Mouse (Mus musculus): ENCODE data around the gene Cs.

Gene Cs

DNA sequence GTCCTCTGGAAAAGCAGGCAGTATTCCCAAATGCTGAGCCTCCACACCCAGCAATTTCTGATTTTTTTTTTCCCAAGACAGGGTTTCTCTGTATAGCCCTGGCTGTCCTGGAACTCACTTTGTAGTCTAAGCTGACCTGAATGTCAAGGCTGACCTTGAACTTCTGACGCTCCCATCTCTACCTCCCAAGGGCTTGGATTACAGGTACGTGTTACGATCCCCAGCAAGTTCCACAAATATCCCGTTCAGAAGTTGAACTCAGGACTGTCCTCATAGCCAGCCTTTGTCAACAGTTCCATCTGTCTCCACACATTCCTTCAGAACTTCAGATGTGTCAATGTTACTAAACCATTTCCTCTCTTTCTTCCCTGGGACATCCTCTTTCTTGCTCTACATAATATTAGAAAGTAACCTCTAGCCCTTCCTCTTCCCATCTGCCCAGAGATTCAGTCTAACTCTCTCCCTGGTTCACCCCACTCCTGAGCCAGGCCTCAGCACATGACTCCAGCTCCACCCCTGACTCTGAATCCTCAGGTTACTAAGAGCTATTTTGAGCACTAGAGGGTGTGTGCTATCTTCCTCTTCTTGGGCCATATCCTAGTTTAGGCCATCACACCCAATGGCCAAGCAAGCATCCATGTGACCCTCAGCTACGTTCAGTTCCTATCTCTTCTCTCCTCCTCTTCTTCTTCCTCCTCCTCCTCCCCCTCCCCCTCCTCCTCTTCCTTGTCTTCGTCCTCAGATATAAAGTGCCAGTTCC lies 35.6 kb downstream of the Cs start:
- intact Hi-C loops (cut with DNase I) = loop anchor here (5.0 kb wide), 1 partner anchor 36 kb away; the partner anchor contains the start of gene Cs

GRCm38 (mm10) chr10:128374393-128374792 lies 36.9 kb downstream of the Cs start:
- intact Hi-C loops (cut with DNase I) = loop anchor here (5.0 kb wide), 1 partner anchor 37 kb away; the partner anchor contains the start of gene Cs

DNA sequence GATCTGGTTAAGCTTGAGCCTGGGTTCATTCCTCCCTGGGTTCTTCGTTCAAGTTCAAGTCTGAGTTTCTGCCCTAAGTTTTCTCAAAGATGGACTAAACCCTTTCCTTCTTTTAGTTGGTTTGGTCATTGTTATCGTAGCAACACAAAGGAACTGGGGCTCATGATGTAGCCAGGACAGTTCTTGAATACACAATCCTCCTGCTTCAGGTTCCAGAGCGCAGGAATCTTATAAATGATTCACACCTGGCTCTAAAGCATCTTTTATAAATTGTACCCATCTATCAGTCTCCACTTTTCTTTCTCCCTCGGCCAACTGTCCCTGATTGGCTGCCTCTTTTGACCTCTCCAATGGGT lies 38.5 kb downstream of the Cs start:
- intact Hi-C loops (cut with DNase I) = loop anchor here (5.0 kb wide), 2 partner anchors 36 to 66 kb away; partner anchors contain the start of genes Nabp2 and Rnf41

DNA sequence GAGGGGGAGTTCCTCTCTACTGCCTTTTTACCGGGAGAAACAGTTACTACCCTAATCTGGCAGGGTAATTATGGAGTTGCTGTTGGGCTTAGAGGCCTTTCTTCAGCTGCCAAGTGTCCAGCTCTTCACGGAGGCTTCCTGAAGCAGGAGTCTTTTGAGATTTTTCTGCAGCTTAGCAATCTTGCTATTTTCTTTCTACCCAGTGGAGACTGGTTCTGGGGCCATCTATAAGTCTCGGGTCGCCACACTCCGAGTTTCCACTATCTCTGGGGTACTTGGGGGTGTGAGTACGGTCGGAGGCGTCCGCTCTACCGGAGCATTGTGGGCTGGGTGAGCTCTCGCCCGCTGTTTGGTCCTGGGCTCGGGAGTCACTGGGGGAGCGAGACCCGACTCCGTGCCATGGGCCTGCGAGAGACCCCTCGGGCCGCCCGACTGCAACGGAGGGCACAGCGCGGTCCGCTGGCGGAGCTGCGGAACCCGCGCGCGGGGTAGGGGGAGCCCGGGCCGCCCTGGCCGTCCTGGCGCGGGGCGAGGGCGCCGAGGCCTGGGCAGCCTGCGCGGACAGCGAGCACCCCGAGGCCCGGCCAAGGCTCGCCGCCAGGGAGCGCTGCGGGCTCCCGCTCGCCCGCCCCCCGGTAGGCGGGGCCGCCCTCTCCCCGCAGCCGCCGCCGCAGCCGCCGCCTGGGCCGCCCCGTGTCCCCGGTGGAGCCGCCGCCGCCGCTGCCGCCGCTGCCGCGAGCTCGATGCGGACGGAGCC lies 39.1 kb downstream of the Cs start, which contains the start of gene Ankrd52:
TSS of gene Ankrd52 (plus strand) at position 661 of the 757 bp plus-strand sequence.
- intact Hi-C loops (cut with DNase I) = loop anchor here (5.0 kb wide), 2 partner anchors 36 to 66 kb away; partner anchors contain the start of genes Nabp2 and Rnf41

DNA sequence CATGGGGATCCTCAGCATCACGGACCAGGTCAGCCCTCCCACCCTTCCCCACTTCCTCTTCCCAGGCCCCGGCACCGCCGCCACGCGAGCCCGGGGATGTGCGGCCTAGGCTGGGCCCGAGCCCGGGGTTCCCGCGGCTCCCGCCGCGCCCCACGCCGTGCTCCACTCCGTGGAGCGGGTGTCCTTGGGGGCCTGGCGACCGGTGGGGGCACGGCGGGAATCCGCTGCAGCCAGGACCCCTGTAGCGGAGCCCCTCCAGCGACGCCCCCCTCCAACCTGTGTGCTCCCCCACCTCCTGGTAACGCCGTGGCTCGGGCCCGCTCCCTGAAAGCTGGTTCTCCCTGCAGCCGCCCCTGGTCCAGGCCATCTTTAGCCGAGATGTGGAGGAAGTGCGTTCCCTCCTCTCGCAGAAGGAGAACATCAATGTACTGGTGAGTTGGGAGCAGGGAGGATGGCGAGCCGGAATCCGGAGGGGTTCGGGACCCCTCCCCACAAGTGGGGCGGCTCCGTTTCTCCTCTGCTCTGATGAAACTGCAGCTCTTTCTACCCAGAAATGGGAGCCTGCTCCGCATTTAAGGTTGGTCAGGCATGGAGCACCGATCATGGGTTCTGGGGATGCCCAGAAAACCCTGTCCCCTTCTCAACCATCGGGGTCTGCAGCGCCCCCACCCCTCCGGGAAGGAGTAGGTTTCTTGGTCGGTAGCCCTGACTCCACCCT lies 39.8 kb downstream of the Cs start:
- intact Hi-C loops (cut with DNase I) = loop anchor here (5.0 kb wide), 2 partner anchors 35 to 65 kb away; partner anchors contain the start of genes Nabp2 and Rnf41

- intact Hi-C loops (cut with DNase I) = loop anchor here (5.0 kb wide), 2 partner anchors 34 to 64 kb away; partner anchors contain the start of genes Nabp2 and Rnf41
Observed at GRCm38 (mm10) chr10:128377940-128378448, 40.5 kb downstream of the Cs start.

- intact Hi-C loops (cut with DNase I) = loop anchor here (5.0 kb wide), 2 partner anchors 34 to 64 kb away; partner anchors contain the start of genes Nabp2 and Rnf41
Observed at GRCm38 (mm10) chr10:128378462-128378861, 40.9 kb downstream of the Cs start.

DNA sequence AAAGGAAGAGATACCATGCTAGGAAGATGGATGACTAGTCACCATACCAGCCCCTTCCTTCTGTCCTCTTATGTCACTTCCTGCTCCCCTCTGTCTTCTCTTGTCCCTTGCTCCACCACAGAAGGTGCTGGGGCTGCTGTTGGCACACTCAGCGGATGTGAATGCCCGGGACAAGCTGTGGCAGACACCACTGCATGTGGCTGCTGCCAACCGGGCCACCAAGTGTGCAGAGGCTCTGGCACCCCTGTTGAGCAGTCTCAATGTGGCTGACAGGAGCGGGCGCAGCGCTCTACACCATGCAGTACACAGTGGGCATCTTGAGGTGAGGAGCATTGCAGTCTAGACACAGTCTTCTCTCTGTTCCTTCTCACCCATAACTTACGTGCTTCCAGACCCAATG lies 41.7 kb downstream of the Cs start:
- intact Hi-C loops (cut with DNase I) = loop anchor here (5.0 kb wide), 2 partner anchors 33 to 63 kb away; partner anchors contain the start of genes Nabp2 and Rnf41

DNA sequence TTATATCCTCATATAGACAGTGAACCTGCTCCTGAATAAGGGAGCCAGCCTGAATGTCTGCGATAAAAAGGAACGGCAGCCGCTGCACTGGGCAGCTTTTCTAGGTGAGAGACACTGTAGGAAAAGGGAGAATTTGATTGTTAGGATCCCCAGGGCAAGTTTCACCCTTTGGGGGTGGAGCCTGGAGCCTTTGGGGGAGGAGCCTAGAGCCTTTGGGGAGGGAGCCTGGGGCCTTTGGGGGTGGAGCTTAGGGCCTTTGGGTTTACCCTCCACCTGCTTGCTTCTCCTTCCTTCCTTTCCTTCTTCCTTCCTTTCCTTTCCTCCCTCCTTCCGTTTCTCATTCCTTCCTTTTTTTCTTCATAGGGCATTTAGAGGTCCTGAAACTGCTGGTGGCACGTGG lies 43.0 kb downstream of the Cs start:
- intact Hi-C loops (cut with DNase I) = no loop called here

DNA sequence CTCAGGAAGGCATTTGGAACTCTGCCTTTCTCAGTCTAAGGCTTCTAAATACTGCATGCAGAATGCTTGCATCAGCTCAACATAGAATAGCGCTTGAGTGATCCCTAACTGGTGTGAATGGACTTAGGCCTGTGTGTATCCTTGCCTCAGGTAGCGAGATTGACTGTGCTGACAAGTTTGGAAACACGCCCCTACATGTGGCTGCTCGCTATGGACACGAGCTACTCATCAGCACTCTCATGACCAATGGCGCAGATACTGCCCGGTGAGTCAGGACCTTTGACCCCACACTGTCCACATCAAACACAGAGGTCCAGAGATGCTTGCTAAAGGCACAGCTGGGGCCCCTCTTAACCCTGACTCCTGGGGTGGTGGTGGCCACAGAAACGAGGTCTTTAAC lies 44.9 kb downstream of the Cs start:
- intact Hi-C loops (cut with DNase I) = no loop called here

- intact Hi-C loops (cut with DNase I) = no loop called here
Observed at GRCm38 (mm10) chr10:128385902-128386301, 48.4 kb downstream of the Cs start.

DNA sequence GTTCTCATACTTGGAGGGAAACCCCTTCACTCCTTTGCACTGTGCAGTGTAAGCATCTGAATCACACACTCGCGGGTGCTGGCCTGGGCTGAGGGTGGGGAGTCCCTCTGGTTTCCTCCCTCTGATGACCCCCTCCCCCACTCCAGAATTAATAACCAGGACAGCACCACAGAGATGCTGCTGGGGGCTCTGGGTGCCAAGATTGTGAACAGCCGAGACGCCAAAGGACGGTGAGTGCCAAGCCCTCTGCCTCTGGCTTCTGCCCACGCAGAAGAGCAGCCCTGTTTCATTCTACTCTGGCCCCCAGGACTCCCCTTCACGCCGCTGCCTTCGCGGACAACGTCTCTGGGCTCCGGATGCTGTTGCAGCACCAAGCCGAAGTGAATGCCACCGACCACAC lies 51.4 kb downstream of the Cs start:
- intact Hi-C loops (cut with DNase I) = no loop called here

DNA sequence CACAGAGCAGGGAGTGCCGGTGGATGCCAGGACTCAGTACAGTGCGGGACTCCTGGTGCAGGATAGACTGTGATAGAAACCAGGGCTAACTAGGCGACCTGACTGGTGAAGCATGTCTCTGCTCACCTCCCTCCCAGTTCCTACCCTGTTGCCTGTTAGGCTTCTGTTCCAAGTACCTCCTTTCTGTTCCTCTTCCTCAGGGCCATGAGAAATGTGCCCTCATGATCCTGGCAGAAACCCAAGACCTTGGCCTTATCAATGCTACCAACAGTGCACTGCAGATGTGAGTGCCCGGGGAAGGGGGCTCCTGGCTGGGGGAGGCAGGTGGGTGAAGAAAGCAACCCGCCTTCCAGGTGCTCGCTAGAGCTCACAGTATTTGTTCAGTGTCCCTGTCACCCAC lies 52.0 kb downstream of the Cs start:
- intact Hi-C loops (cut with DNase I) = no loop called here

DNA sequence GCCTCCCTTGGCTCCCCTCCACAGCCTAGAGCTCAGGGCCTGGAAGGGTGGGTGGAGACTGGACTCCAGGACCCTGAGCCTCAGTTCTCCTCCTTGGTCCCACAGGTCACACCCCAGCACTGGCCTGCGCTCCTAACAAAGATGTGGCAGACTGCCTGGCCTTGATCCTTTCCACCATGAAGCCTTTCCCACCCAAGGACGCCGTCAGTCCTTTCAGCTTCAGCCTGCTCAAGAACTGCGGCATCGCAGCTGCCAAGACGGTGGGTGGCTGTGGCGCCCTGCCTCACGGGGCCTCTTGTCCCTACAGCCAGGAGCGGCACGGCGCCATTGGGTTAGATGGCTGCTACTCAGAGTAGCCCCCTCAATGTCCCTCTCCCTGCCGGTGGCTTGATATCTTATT lies 52.8 kb downstream of the Cs start:
- intact Hi-C loops (cut with DNase I) = no loop called here

DNA sequence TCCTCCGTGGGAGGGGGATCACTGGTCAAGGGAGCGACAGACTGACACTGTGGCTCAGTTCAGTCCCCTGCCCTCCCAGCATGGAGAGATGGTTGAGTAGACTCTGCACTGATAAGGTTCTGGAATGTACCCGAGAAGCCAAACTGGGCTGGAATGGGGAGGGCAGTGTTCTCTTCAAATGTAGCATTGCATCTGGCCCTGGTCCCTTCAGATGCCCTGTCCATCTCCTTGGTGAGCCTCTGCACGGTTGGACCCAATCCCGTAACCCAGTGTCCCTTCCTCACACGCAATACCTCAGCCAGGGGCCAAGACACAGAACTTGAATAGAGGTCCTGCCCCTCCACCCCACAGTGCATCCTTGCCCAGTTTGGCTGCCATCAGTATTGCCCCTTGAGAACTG lies 54.3 kb downstream of the Cs start:
- intact Hi-C loops (cut with DNase I) = no loop called here

DNA sequence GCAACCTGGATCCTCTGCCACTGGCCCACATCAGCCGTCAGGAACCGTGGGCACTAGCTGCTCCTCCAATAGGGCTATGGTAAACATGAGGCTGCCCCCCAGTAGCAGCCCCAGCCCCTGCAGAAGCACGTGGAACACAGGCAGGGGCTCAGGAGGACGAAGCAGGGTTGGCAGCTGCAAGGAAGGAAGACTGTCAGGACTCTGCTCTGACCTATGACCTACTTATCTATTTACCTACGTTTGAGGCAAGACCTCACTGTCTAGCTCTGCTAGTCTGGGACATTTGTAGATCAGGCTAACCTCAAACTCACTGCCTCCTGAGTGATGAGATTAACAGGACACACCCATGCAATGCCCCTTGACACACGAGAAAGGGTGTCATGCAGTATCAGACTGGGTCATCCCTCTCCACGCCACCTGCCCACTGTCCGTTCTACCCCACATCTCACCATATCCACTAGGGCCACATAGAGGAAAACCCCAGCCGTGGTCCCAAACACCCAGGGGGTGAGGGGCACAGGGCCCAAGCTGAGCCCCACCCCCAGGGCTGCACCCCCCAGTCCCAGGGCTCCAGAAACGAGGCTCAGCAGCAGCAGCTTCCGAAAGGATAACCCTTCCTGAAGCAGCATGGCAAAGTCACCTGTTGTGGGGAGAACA lies 58.6 kb downstream of the Cs start:
- intact Hi-C loops (cut with DNase I) = no loop called here

DNA sequence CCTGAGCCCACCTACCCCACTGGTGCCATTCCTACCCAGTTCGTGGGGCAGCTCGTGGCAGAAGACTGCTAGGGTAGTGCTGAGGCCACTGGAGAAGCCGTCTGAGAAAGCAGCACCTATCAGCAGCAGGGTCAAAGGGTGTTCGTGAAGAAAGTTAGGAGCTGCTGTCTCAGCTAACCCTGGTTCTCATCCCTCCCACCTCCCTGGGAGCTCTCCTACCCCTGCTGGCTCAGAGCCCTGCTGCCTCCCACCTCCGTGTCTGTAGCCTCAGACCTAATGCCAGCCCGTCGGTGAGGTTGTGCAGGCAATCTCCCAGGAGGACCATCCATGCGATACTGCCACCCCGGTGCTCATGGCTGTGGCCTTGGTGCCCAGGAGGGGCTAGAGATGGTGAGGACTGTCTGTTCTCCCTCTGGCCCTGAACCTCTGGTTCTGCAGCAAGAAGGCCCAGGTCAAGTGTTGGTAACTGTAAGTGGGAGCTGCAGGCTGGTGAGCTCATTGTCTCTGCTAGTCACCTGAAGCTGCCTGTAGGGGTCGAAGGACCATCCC lies 59.3 kb downstream of the Cs start:
- intact Hi-C loops (cut with DNase I) = no loop called here

DNA sequence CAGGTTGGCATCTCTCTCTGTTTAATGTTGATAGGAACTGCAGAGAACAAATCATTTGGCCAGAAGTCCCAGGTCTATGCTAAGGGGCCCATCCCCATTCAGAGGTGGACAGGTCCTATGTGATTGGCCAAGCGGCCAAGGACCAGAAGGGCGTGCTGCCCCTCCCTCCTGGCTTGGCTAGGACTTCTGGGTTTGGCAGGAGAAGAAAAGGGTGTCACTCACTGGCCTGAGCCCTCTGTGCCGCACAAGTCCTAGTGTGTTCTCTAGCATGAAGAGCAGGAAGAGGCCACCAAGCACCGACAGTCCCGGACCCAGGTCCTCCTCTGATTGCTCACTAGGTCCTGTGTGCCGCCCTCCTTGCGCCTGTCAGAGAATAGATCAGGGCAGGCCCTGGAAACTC lies 59.9 kb downstream of the Cs start:
- intact Hi-C loops (cut with DNase I) = no loop called here

DNA sequence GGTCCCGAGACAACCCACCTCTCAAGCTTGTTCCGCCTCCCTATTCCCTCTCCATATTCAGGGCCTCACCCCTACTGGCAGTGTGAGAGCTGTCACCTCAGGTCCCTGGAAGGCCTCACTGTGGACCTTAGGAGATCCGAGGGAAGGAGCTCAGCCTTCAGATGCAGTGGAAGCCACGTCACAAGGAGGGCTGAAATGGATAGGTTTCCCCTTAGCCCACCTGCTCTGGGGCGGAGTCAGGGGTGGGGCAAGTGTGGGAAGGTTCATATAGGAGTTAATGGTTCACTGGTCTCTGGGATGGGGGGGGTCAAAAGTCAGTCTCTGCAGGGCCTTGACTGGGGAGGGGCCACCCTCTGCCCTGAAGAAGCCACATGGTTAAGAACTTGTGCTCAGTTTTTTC lies 62.8 kb downstream of the Cs start:
- intact Hi-C loops (cut with DNase I) = no loop called here

GRCm38 (mm10) chr10:128401056-128401455 lies 63.5 kb downstream of the Cs start, which contains the start of gene Slc39a5:
Gene Slc39a5, minus strand, starts transcription at chr10:128401229.
- intact Hi-C loops (cut with DNase I) = no loop called here

Measured in adrenal gland (tissue).